Mouse (Mus musculus): ENCODE measurements around the gene Irf3.

The Irf3 gene

GRCm38 (mm10) chr7:44997231-44997939 is at the start of gene Irf3:
Irf3 (plus strand) TSS chr7:44997648.
- DNase-seq, result peak; percentile 98

GRCm38 (mm10) chr7:44949922-44950321 is 47.5 kb upstream of the Irf3 start:
- DNase-seq, result no peak

- DNase-seq, result no peak
Measured at GRCm38 (mm10) chr7:44951960-44952359, 45.5 kb upstream of the Irf3 start.

- DNase-seq, result peak; percentile 43
Measured at GRCm38 (mm10) chr7:44952611-44953306, 44.7 kb upstream of the Irf3 start.

GRCm38 (mm10) chr7:44953561-44953960 is 43.9 kb upstream of the Irf3 start:
- no peak for DNase-seq

- DNase-seq, result no peak
Measured at GRCm38 (mm10) chr7:44954091-44954885, 43.2 kb upstream of the Irf3 start.

- DNase-seq, result peak; percentile 48
Measured at GRCm38 (mm10) chr7:44955628-44956027, 41.8 kb upstream of the Irf3 start.

- no peak for DNase-seq
Measured at GRCm38 (mm10) chr7:44956266-44956665, 41.2 kb upstream of the Irf3 start.

GRCm38 (mm10) chr7:44957183-44957835 is 40.1 kb upstream of the Irf3 start:
- DNase-seq, result no peak

GRCm38 (mm10) chr7:44958208-44958607 is 39.2 kb upstream of the Irf3 start:
- peak; percentile 34 for DNase-seq

GRCm38 (mm10) chr7:44959281-44959680 is 38.2 kb upstream of the Irf3 start:
- DNase-seq, result no peak

GRCm38 (mm10) chr7:44959874-44960511 is 37.5 kb upstream of the Irf3 start:
- DNase-seq, result no peak

- DNase-seq, result no peak
Measured at GRCm38 (mm10) chr7:44960512-44960910, 36.9 kb upstream of the Irf3 start.

GRCm38 (mm10) chr7:44962337-44962736 is 35.1 kb upstream of the Irf3 start:
- DNase-seq, result no peak

GRCm38 (mm10) chr7:44962831-44963230 is 34.6 kb upstream of the Irf3 start:
- DNase-seq, result no peak

- no peak for DNase-seq
Measured at GRCm38 (mm10) chr7:44964990-44965389, 32.5 kb upstream of the Irf3 start.

GRCm38 (mm10) chr7:44965975-44966374 is 31.5 kb upstream of the Irf3 start:
- peak; percentile 50 for DNase-seq

GRCm38 (mm10) chr7:44966638-44967037 is 30.8 kb upstream of the Irf3 start:
- no peak for DNase-seq

GRCm38 (mm10) chr7:44970231-44970691 is 27.2 kb upstream of the Irf3 start:
- DNase-seq, result peak; percentile 80

GRCm38 (mm10) chr7:44971142-44971541 is 26.3 kb upstream of the Irf3 start:
- no peak for DNase-seq

- no peak for DNase-seq
Measured at GRCm38 (mm10) chr7:44973415-44974130, 23.9 kb upstream of the Irf3 start.
